Mouse (Mus musculus) lung, postnatal 0 days (tissue): ENCODE measurements around the gene Paqr5. TPM values are rescaled to one million over a fixed set of nuclear protein-coding genes. Genes with fewer than 3 reads are reported as not detected.

Experiments
- ATAC-seq: fragments of 200-750 bp; cut with Nextera tagmentation; 2 replicates; pipeline ENCODE4 v1.8.0; 2017; ENCODE audit warnings: moderate library complexity
- DNase-seq: peaks from one replicate; pipeline ENCODE4 v3.0.0-alpha.2; 2016; ENCODE audit warnings: low spot score
- H3K27ac ChIP-seq: fragments of 300-500 bp; sonication (generic); 2 replicates; pipeline ENCODE4 v1.5.1; 2014; ENCODE audit warnings: antibody characterized with exemption, mild to moderate bottlenecking, low read length, mixed read lengths
- H3K27me3 ChIP-seq: fragments of 300-500 bp; sonication (generic); replicated peaks from 2 replicates; pipeline ENCODE4 v1.6.1; 2014; ENCODE audit warnings: low read length, mixed read lengths; ENCODE audit not compliant: insufficient read depth
- H3K36me3 ChIP-seq: fragments of 300-500 bp; sonication (generic); 2 replicates; pipeline ENCODE4 v1.6.1; 2014; ENCODE audit warnings: low read length, mixed read lengths; ENCODE audit not compliant: insufficient read depth
- H3K4me1 ChIP-seq: fragments of 300-500 bp; sonication (generic); 2 replicates; pipeline ENCODE4 v1.6.1; 2014; ENCODE audit warnings: antibody characterized with exemption, low read depth, low read length, mixed read lengths; ENCODE audit not compliant: insufficient read depth
- H3K4me2 ChIP-seq: fragments of 300-500 bp; sonication (generic); replicated peaks from 2 replicates; pipeline ENCODE4 v1.6.1; 2014; ENCODE audit warnings: low read depth, mild to moderate bottlenecking, low read length, moderate library complexity, mixed read lengths
- H3K4me3 ChIP-seq: fragments of 300-500 bp; sonication (generic); 2 replicates; pipeline ENCODE4 v1.5.1; 2014; ENCODE audit warnings: low read depth, low read length
- H3K9ac ChIP-seq: fragments of 300-500 bp; sonication (generic); replicated peaks from 2 replicates; pipeline ENCODE4 v1.6.1; 2014; ENCODE audit warnings: low read depth, mild to moderate bottlenecking
- H3K9me3 ChIP-seq: fragments of 300-500 bp; sonication (generic); 2 replicates; pipeline ENCODE4 v1.6.1; 2016; ENCODE audit warnings: low read length, mixed read lengths
- CTCF ChIP-seq: IDR thresholded peaks from 2 replicates; pipeline ENCODE4 v1.5.1; 2016; ENCODE audit warnings: antibody characterized with exemption, mild to moderate bottlenecking
- EP300 ChIP-seq: IDR thresholded peaks from 2 replicates; pipeline ENCODE4 v1.6.1; 2016; ENCODE audit warnings: antibody characterized with exemption, mild to moderate bottlenecking, control low read depth
- WGBS: fragments of 180-500 bp; shearing (Covaris S2); extraction: QIAGEN DNeasy Blood & Tissue Kit; methylation state at CpG from one replicate; pipeline ENCODE4 v1.1.7; 2014; 5-methylcytosine and 5-hydroxymethylcytosine counted together
- polyA plus RNA-seq: library from polyadenylated mRNA; unstranded; fragments of >200 nt; fragmentation: Nextera tagmentation; extraction: Ambion mirVana; gene quantifications from 2 replicates; pipeline ENCODE4 v1.2.1, GENCODE M21; 2015

Gene Paqr5
- polyA plus RNA-seq, 1 experiment from 2014 or later = 8.7 TPM

- 54% methylated on average over 6 of the region's 6 CpGs for WGBS
These were observed 26.8 kb downstream of the Paqr5 start for GRCm38 (mm10) chr9:61999653-62000420.

GRCm38 (mm10) chr9:61997860-61998259, 28.8 kb downstream of the Paqr5 start:
- Histone ChIP-seq H3K4me2 (no peak overlapping the region), H3K27me3 (no peaks in the 10 kb centered on the region), H3K9ac (no peak overlapping the region), H3K36me3 (no peaks in the 10 kb centered on the region), H3K27ac (no peak overlapping the region), H3K4me3 (no peak overlapping the region), H3K4me1 (no peaks in the 10 kb centered on the region), H3K9me3 (no peaks in the 10 kb centered on the region)
- ATAC-seq (peak; percentile 46), DNase-seq (peak; percentile 85)
- WGBS = 11% methylated on average over 6 of the region's 6 CpGs
- TF ChIP-seq CTCF (no peak), EP300 (peak; percentile 53)

More at GRCm38 (mm10) chr9:61999653-62000420, 26.8 kb downstream of the Paqr5 start:
- Histone ChIP-seq H3K4me2 (no peak overlapping the region), H3K36me3 (no peaks in the 10 kb centered on the region), H3K27ac (0 out of 2 replicates have a peak overlapping the region, but pooled peaks have one; percentile 4), H3K9ac (no peak overlapping the region), H3K4me3 (no peak overlapping the region), H3K4me1 (no peaks in the 10 kb centered on the region), H3K27me3 (no peaks in the 10 kb centered on the region), H3K9me3 (no peaks in the 10 kb centered on the region)
- TF ChIP-seq CTCF (no peak), EP300 (no peak)
- DNase-seq (peak; percentile 81), ATAC-seq (peak; percentile 92)

- Histone ChIP-seq H3K9ac (no peak overlapping the region), H3K36me3 (no peaks in the 10 kb centered on the region), H3K9me3 (no peaks in the 10 kb centered on the region), H3K4me2 (no peak overlapping the region), H3K4me3 (no peak overlapping the region), H3K4me1 (peaks cover 3% of the 10 kb centered on the region; the same call in 1 of the 2 replicates), H3K27me3 (no peaks in the 10 kb centered on the region), H3K27ac (no peak overlapping the region)
- DNase-seq = no peak
- 30% methylated on average over 4 of the region's 4 CpGs for WGBS
- no peak for ATAC-seq
- TF ChIP-seq EP300 = no peak
- no peak for TF ChIP-seq CTCF
These were observed 35.5 kb downstream of the Paqr5 start for GRCm38 (mm10) chr9:61991158-61991557.

- 17% methylated on average over 3 of the region's 3 CpGs for WGBS
- H3K4me1 ChIP-seq = peaks cover 3% of the 10 kb centered on the region; the same call in 1 of the 2 replicates
These were observed 35.9 kb downstream of the Paqr5 start for GRCm38 (mm10) chr9:61990738-61991137.

GRCm38 (mm10) chr9:61986055-61986454, 40.6 kb downstream of the Paqr5 start:
- ATAC-seq (no peak), DNase-seq (no peak)
- 76% methylated on average over 7 of the region's 7 CpGs for WGBS
- peaks cover 3% of the 10 kb centered on the region; the same call in 1 of the 2 replicates for H3K4me1 ChIP-seq
- H3K4me3 ChIP-seq = no peak overlapping the region
- H3K27ac ChIP-seq = no peak overlapping the region
- no peak for TF ChIP-seq CTCF
- no peak for TF ChIP-seq EP300
- no peaks in the 10 kb centered on the region for H3K27me3 ChIP-seq
- H3K9ac ChIP-seq = no peak overlapping the region
- no peaks in the 10 kb centered on the region for H3K9me3 ChIP-seq
- H3K36me3 ChIP-seq = no peaks in the 10 kb centered on the region
- H3K4me2 ChIP-seq = no peak overlapping the region

More at GRCm38 (mm10) chr9:61990738-61991137, 35.9 kb downstream of the Paqr5 start:
- ATAC-seq (peak; percentile 58), DNase-seq (peak; percentile 51)
- no peak overlapping the region for H3K9ac ChIP-seq
- H3K27ac ChIP-seq = no peak overlapping the region
- no peak overlapping the region for H3K4me3 ChIP-seq
- TF ChIP-seq CTCF (no peak), EP300 (no peak)
- no peaks in the 10 kb centered on the region for H3K27me3 ChIP-seq
- H3K4me2 ChIP-seq = no peak overlapping the region
- H3K9me3 ChIP-seq = no peaks in the 10 kb centered on the region
- no peaks in the 10 kb centered on the region for H3K36me3 ChIP-seq

- H3K36me3 ChIP-seq = no peaks in the 10 kb centered on the region
- no peak overlapping the region for H3K4me3 ChIP-seq
- peak; percentile 63 for DNase-seq
- WGBS = 40% methylated on average over 11 of the region's 11 CpGs
- peak; percentile 78 for TF ChIP-seq CTCF
- no peak for TF ChIP-seq EP300
- no peaks in the 10 kb centered on the region for H3K9me3 ChIP-seq
- H3K27me3 ChIP-seq = no peaks in the 10 kb centered on the region
- no peaks in the 10 kb centered on the region for H3K4me1 ChIP-seq
- no peak overlapping the region for H3K9ac ChIP-seq
- ATAC-seq = peak; percentile 56; the same call in 1 of the 2 replicates
- H3K4me2 ChIP-seq = no peak overlapping the region
- no peak overlapping the region for H3K27ac ChIP-seq
These were observed 41.3 kb downstream of the Paqr5 start for GRCm38 (mm10) chr9:61985183-61985863.
